Mouse (Mus musculus): Measurements from ENCODE around the gene Rnaset2b.
"Not testable (repeated sequence)": the region's sequence is repeated elsewhere in the genome, so short reads cannot be mapped to it uniquely, and the experiment has no call there.

- not testable (repeated sequence) for TF ChIP-seq MAFK (IDR thresholded peaks at IDR 0.05; ENCODE audit: insufficient read depth, low read depth, low read length); HCFC1 (IDR thresholded peaks at IDR 0.05; ENCODE audit: borderline replicate concordance, insufficient read depth, low read length); CHD2 (IDR thresholded peaks at IDR 0.05; ENCODE audit: low read depth, low read length)
These were observed 38.8 kb upstream of the Rnaset2b start for GRCm38 (mm10) chr17:6931625-6932024.

All from ES-E14 (cell line).